10 mouse cellular contexts compared by ENCODE assay signal in genomic region chr10:96720281-96720711, GRCm38 (mm10).
DNase-seq lines count a peak whose midpoint lies in the region.
"Had no signal": no experiment of that assay in that cellular context is flagged by ENCODE, and none has a peak within 500 bp of the region (broad histone marks: within the 10 kb centered on the region; RNA-seq: fewer than 3 reads in every experiment).

No protein-coding gene starts in this region.

- DNase-seq in cerebellum, postnatal 14 days = peak; percentile 61 to 66
- DNase-seq in cerebellum, adult 11 months = no peak
- DNase-seq in kidney, postnatal 10 days = peak; percentile 19
- no peak for DNase-seq in kidney, adult 11 months
- peak; percentile 49 for DNase-seq in testis, postnatal 10 days (ENCODE audit: low spot score)
- no peak for DNase-seq in testis, postnatal 14 days (ENCODE audit: low spot score)
- no peak for DNase-seq in yolk sac, embryonic 10.5 days (ENCODE audit: low spot score)
- no peak for DNase-seq in B cell, adult 2 months
- DNase-seq: cerebellum, adult 2 months; kidney, adult 8-10 months had no signal

Comparison
In these comparisons a context has a peak if more than half of its experiments do, and no peak if none do; other contexts are left out.
1. DNase-seq: peak in cerebellum, postnatal 14 days (2 of 2), kidney, postnatal 10 days (single experiment) and testis, postnatal 10 days (single experiment); none in cerebellum, adult 11 months (single experiment), kidney, adult 11 months (single experiment), testis, postnatal 14 days (single experiment), yolk sac, embryonic 10.5 days (single experiment) and B cell, adult 2 months (0 of 2).